Mouse (Mus musculus) thymus, postnatal 0 days (tissue): ENCODE results near the gene Duoxa2. TPM values are rescaled to one million over a fixed set of nuclear protein-coding genes. Genes with fewer than 3 reads are reported as not detected.

Source experiments
- DNase-seq: peaks from one replicate; pipeline ENCODE4 v3.0.0-alpha.2; 2015; ENCODE audit warnings: low spot score
- polyA plus RNA-seq: library from polyadenylated mRNA; unstranded; fragments of >200 nt; fragmentation: Nextera tagmentation; extraction: Ambion mirVana; gene quantifications from 2 replicates; pipeline ENCODE4 v1.2.1, GENCODE M21; 2015

Gene Duoxa2
- 0.34 TPM in 1 of 2 replicates, not detected in the other for polyA plus RNA-seq

DNA sequence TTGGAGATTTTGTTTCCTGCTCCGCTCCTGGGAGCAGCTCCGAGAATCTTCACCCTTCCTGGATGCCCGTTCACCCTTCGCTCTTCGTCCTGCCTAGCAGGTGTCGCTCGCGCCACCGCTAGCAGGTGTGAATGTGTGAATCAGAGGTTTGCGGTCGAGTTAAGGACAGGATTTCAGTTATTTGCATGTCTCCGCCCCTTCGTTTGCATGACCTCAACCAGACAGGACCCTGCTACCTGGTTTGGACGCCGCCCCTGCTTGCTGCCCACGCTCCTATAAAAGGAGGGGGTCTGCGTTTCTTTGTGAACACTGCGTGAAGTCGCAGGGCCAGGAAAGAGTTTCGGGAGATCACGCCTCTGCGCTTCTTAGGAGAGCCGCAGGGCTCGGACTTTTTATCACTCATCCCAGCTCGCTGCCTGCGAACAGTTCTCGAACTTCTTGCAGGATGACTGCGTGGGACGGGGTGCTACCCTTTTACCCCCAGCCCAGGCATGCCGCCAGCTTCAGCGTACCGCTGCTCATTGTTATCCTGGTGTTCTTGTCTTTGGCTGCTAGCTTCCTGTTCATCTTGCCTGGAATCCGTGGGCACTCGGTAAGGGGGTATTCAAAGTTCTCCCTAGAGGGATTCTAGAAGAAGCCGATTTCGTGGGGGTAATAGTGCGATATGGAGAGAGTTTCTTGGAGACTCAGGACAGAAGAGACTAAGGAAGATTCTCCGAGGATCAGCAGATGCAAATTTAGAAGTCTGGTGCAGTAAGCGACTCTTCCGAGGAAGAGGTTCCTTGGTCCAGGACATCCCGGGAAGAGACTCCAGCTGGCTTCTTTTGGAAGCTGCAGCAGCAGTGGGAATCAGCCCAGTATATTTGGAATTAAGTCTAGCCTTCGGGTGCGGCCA, at the start of gene Duoxa2:
Gene Duoxa2, plus strand, starts transcription at position 305 of the 895 bp plus-strand sequence.
- DNase-seq: peak; percentile 64

DNA sequence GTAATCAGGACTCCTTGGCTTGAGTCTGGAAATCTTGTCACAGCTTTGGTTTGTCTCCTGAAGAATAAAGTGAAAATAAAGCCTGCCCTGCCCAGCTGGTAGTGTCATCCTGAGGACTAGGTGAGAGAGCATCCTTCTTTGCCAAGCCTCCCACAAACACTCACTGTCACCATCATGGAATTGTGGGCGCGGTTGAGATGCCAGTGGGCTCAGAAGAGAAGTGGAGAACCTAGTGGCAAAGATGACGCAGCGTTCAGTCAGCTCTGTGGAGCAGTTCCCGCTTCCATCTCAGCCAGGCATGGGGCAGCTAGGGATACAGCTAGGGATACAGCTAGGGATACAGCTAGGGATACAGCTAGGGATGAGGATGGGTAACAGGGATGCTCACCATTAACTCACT, 42.7 kb upstream of the Duoxa2 start:
- no peak for DNase-seq

DNA sequence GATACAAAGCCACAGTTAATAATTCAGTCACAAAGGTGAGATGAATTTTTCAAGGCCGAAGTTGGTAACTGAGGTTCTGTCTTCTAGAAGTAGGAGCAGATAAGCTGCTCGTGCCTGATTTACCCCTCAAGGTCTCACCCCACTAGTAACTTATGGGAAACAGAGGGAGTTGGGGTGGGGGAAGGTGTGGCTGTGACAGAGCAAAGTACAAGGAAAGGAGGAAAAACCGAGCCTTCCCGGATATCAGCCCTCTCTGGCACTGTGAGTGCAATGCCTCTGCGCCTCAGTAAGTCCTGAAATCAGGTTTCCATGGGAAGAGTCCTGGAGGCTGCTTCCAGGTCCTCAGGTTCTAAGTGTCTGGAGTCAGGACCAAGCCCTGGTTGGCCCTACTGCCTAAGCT, 38.0 kb upstream of the Duoxa2 start:
- no peak for DNase-seq

DNA sequence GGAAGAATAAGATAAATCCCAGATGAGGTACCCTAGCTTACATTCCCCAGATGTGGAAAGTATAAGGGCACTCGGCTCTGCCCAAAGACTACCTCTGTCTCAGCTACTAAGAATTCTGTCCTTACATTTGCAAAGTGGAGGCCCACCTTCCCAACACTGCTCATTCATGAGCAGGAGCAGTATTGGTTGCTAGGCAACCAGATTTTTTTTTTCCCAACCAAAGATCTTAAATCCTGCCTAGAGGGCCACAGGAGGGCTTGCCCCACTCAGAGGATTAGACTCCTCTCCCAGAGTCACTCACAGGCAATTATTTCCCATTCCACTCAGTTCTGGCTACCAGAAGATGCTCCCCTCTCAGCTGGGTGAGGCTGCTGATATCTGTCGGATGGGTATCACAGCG, 34.0 kb upstream of the Duoxa2 start:
- DNase-seq: no peak

DNA sequence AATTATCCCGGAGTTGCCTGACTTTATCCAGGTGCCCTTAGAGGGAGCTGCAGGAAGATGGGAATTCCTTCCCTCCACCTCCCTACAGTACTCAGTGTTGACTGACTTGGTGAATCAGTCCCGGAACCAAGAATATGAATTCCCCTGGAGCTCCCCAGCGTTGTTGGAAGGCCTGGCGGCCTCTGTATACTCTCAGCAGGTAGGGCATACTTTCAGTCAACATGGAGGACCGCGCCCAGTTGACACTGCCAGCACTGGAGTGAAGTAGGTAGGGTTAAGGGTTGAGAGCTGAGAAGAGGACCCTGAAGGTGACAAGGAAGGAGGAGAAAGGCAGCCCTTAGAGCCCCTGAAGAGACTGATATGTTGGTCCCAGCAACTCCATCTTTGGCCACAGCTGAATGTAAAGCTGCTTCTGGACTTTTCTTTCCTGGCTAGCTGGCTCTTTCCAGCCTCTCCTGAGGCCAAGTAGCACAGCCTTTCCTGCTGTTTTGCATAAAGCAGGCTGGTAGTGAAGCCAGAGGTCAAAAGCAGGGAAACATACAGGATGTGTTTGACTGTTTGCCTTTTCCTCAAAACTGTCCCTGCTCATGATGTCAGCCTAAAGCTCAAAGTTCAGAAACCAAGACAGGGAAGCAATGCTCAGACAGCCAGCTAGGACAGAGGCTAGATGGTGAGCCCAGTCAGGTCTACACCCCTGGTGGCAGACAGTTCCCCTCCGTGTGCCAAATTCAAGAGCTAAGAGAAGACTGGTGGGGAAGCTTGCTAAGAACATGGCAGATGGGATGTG, 32.1 kb upstream of the Duoxa2 start:
- DNase-seq: no peak

DNA sequence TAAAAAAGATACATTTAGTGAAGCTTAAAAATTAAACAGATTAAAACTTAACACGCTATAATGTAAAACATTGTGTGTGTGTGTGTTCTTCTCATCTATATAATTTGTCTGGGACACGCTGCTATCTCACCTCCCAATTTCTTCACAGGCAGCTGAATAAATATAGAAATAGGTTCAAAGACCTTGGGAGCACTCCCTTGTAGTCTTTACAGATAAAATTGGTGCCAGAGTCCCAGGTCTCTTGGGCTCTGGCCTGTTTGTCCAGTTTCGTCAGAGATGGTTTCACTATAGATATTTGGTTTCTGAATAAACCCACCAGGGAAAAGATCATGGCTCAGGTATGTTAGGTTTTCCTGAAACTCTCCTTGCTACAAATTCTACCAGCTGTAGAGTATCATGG, 19.9 kb upstream of the Duoxa2 start:
- no peak for DNase-seq

DNA sequence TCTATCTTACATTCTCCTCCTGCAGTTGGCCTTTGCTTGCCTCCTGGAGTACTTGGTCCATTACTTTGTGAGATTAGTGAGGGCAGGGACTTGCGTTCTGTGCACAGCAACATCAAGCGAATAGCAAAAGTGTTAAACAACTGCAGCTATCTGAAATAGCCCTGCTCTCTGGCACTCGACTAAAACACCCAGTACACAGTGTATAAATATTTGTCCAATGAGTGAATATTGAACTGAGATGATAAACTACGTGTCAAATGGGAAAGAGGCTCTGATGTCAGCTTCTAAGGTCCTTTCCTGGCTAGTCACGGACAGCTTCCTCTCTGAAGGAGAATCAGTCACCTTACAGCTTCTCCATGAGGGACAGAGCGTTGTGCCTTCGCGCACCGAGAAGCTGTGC, 14.6 kb upstream of the Duoxa2 start:
- DNase-seq: no peak

DNA sequence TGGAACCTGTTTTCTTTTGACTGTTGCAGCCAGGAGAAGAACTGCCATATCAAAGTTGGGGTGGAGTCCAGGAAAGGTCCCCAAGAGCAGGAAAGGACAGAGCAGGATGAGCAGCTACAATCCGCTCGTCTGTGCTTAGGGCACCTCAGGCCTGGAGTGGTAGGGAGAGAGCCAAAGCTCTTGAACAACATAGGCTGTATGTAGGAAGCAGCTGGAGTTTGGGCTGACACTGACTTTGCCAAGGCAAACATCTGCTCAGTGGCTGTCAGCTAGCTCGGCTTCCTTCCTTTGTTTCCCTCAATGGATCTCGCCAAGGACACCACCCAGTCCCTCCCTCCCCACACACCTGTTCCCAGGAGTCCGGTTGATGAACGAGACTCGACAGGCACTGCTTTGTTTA, 12.6 kb upstream of the Duoxa2 start:
- DNase-seq: no peak

DNA sequence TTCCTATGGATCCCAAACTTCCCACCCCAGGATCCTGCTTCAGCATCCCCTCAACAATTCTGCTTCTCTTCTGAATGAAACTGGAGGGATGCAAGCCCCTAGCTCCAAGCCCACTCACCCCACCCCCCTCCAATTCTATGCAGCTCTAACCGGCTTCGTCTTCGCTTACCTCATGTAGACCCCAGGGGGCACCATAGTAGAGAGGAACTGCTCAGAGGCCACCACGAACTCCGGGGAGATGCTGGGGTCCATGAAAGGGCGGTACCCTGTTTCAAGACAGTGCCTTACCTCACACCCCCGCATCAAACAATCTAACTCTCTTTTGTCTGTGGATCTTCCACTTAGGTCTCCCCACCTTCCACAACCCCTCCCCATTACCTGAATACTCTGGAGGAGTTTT, 3.8 kb upstream of the Duoxa2 start:
- DNase-seq: peak; percentile 52

DNA sequence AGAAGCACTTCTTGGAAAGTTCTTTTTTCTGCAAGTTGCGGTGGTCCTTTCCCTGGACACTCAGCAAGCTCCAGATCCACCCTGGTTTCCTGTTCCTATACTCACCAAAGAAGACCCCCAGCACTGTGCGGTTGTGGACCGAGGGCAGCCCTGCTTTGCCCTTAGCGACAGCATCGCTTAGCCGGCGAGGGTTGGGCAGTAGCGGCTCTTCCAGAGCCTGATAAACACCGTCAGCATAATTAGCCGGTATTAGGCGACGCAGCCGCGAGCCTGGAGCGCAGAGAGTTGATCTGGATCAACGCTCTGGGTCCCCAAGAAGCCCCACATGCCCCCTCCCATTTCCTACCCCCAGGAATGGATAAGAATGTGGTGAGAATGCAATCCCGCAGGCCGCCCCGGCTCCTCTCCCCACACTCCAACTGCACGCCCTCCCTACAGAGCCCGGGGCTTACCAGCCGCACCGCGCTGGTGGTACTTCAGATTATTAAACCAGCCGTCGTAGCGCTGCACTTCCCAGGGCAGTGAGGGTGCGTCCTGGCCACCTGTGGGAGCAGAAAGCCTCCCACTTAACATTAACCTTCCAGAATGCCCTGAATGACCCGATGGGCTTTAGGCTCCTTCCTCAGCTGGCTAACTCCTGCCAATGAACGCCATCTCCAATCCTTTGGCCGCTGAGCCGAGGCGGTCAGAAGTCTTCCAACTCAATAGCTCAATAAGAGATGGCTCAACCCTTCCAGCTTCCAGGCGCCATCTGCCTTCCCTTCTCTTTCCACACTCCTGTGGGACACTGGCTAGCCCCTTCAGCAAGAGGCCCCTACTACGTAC, 1.2 kb upstream of the Duoxa2 start:
- no peak for DNase-seq

DNA sequence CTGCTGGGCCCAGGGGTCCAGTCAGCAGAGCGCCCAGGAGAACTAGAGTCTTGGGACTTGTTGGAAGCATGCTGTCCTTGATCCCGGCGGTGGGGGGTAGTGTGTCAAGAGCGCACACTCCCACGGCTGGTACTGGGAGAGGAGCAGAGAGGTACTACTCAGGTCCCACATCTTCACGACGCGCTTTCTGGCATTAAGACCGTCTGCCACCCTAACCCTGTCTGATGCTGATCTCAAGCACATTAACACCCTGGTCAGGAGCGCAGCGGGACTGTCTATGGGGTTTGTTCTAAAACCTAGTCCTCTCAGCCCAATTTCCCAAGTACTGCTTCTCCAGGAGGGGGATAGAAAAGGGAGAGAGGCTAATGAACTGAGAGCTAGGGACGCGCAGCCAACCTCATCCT, 602 bp upstream of the Duoxa2 start, which contains the start of gene Duox2:
Gene Duox2, minus strand, starts transcription at position 354 of the 404 bp plus-strand sequence.
- DNase-seq: no peak

DNA sequence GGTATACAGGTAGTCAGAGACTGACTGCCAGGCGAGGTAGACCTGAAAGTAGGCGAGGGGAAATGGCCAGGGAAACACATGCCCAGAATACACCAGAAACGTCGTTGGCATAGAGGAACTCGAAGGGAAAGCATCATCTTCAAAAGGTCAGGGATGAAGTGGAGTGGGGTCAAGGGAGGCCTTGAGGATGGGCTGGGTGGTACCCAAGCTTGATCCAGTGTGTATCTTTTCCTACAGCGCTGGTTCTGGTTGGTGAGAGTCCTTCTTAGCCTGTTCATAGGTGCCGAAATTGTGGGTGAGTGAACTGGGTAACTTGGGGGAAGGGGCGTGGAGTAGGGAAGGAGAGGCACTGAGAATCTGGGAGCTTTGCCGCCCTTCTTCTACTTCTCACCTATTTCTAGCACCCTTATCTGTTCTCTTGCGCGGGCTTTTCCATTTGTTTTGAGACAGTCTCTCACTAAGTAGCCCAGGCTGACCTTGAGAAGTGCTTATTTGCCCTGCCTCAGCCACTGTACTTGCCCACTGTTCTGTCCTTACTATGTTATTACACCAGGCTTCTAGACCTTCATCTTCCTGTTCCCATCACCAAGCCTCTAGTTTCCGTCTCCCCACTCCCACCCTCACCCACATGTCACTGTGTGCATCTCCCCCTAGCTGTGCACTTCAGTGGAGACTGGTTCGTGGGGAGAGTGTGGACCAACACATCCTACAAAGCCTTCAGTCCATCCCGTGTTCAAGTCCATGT, 1.4 kb downstream of the Duoxa2 start:
- DNase-seq: no peak

DNA sequence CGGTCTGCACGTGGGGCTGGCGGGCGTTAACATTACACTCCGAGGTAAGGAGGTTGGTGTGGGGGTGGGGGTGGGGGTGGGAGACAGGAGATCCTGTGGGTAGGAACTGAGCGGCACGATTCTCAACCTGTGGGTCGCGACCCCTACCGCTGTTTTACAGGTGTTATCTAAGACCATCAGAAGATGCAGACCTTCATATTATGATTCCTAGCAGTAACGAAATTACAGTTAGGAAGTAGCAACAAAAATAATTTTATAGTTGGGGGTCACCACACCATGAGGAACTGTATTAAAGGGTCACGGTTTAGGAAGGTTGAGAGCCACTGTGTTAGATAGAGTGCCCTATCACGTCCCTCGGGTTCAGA, 1.9 kb downstream of the Duoxa2 start:
- no peak for DNase-seq

DNA sequence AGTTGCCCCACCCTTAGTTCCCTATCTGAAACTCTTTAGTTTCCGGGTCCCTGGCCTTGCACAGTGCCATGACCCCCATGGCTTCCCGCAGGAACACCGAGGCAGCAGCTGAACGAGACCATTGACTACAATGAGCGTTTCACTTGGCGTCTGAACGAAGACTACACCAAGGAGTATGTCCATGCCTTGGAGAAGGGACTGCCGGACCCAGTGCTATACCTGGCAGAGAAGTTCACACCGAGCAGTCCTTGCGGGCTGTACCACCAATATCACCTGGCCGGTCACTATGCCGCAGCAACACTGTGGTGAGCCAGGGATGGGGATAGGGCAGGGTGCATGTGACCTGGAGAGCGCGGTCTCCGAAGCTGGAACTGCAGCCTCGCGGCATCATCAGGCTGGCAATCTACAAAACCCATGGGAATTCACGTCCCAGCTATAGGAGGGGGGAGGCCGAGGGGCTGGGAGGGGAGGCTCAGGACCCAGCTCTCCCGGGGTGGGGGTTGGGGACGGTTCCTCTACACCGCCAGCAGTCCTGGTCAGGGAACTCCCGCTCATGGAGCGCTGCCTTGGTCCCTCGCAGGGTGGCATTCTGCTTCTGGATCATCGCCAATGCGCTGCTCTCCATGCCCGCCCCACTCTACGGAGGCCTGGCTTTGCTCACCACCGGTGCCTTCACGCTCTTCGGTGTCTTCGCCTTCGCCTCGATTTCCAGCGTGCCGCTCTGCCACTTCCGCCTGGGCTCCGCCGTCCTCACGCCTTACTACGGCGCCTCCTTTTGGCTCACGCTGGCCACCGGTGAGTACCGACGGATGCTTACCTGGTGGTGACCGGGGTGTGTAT, 2.6 kb downstream of the Duoxa2 start:
- DNase-seq: peak; percentile 53

DNA sequence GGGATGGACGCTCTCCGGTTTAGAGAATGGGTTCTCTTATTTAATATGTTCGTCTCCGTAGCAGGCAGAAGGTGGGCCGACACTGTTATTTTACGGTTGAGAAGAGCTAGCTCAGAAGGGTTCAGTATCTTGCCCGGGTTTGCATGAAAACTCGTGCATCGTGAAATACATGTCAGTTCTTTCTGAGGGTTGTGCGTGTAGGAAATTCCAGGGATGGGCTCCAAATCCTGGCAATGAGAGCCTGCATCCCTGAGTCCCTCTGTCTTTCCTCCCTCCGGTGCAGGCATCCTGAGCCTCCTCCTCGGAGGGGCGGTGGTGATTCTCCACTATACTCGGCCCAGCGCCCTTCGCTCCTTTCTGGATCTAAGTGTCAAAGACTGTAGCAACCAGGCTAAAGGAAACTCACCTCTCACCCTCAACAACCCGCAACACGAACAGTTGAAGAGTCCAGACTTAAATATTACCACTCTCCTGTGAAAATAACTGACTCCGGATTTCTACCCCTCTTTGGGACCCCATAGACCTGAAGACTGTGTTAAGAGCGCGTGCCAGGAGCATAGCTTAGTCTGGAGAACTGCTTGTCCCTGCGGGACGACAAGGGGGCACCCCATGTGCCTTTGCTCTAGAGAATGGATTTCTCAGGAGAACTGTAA, 3.3 kb downstream of the Duoxa2 start:
- DNase-seq: no peak

DNA sequence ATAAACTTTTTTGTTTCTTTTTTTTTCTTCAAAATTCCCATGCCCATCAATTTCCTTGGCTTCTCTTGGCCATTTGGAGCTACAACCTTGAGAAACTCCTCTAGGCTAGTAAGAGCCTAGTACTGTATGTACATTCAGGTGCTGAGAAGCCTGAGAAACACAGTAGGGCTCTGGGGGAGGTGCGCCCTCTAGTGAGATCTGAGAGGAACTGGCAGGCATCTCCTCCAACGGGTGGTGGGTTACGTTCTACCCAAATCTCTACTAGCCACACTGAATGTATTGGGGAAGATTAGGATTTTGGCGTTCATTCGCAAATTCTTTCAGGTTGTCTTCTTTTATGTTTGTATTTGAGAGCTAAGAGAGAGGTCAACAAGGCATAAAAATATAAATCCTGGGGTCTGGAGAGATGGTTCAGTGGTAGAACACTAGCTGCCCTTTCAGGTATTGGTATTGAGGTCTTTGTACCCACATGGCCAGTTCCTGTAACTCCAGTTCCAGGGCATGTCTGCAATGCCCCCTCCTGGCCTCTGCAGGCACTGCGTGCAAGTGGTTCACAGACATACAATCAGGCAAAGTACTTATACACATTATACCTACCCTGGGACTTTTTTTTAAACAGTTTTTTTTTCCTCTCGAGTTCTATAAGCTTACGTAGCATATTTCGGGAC, 4.0 kb downstream of the Duoxa2 start:
- peak; percentile 88 for DNase-seq

DNA sequence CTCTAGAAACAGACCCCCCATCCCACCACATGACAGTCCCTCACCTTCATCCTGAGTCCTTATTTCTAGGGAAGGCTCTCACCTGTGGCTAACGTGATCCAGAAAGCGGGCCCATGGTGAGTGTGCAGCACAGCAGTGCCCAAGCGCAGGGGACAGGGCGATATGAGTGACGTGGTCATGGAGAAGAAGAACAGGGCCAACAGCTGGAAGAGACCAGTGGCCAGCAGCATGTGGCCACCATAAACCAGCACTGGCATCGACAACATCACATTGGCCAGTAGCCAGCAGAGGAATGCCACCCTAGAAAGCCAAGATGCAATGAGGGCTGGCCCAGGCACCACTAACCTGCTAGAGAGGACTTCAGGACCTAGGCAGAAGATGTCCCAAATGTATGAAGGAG, 5.8 kb downstream of the Duoxa2 start:
- DNase-seq: no peak

DNA sequence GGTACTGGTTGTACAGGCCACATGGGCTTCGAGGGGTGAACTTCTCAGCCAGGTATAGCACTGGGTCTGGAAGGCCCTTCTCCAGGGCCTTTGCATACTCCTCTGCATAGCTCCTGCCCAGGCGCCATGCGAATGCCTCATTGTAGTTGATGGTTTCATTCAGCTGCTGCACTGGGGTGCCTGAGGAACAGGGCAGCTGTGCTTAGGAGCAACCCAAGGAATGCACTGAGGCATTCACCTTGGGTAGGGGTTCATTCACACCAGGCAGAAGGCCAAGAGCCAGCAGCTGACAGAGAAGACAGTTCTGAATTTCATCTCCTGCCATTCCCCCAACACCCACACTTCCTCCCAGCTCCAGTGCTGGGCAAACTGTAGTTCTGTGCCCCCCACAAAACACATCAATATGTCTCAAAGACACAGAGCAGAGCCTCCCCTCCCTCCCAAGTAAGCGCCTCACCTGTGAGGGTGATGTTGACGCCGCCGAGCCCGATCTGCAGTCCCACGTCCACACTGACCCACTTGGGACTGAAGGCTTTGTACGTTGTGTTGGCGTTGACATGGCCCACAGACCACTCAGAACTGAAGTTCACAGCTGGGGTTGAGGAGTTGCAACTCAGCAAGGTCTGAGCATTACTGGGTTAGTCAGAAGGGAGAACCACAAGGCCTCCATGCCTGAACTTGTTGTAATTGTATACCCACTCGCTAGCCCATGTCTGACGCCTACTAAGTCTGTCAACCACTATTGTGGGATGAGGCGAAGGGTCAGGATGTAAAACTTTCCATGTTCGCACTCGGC, 6.6 kb downstream of the Duoxa2 start:
- no peak for DNase-seq
